Mouse (Mus musculus): ENCODE results near the gene Larp4.
A peak's percentile ranks its signal among the peaks of the same experiment; 100 is the strongest.
"Not testable (repeated sequence)": the region's sequence is repeated elsewhere in the genome, so short reads cannot be mapped to it uniquely, and the experiment has no call there.

Gene Larp4

DNA sequence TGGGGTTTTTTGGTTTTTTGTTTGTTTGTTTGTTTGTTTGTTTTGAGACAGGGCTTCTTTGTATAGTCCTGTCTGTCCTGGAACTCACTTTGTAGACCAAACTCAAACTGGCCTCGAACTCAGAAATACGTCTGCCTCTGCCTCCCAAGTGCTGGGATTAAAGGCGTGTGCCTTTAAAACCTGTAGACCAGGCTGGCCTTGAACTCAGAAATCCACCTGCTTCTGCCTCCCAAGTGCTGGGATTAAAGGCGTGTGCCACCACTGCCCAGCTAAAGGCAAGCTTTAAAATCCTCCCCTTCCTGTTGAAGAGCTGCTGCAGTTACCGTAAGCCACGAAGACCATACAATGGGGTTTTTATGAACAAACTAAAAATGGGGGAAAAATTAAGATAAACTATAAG, at the start of gene Larp4:
Gene Larp4 (plus strand): TSS at position 301 of the 400 bp plus-strand sequence.
- not testable (repeated sequence) for DNase-seq

- no peak for DNase-seq
Observed at GRCm38 (mm10) chr15:99931231-99931630, 38.6 kb upstream of the Larp4 start.

GRCm38 (mm10) chr15:99934501-99934900, 35.4 kb upstream of the Larp4 start:
- no peak for DNase-seq

DNA sequence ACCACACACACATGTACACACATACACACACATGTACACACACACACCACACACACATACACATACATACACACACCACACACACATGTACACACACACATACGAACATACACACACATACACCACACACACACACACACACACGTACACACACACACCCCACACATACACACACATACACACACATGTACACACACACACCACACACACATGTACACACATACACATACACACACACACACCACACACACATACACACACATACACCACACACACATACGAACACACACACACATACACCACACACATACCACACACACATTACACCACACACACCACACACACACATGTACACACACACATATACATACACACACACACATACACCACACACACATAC, 33.2 kb upstream of the Larp4 start:
- no peak for DNase-seq

DNA sequence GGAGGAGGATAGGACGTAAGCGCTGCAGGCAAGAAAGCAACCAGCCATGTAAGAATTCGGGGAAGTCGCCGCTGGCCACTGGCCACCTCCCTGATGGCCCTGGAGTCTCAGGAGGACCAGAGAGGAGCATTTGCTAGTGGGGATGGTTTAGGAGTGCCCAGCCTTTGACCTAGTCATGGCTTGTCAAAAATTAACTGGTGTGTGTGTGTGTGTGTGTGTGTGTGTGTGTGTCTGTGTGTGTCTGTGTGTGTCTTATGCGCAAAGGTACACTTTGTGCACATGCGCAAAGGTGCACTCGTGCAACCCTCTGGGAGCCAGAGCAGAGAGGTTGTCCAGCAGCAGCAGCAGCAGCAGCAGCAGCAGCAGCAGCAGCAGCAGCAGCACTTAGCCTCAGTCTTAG, 32.0 kb upstream of the Larp4 start:
- DNase-seq: no peak

DNA sequence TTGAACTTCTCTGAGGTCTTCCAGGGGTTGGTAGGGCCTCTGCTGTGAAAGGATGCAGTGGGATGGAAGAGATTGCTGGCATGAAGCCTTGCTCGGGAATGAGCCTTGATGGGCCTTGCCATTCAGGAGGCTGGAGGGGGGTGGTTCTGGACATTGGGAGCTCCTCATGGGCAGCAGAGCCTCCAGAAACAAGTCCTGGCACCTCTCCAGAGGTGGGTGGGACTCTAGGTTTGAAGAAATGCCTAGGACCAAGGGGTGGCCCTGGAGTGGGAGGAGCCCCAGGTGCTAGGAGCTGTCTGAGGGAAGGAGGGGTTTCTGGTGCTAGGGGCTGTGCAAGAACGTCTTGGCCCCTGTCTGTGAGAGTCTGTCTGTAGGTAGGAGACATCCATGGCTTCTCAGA, 29.4 kb upstream of the Larp4 start:
- DNase-seq: no peak

GRCm38 (mm10) chr15:99940970-99941630, 28.8 kb upstream of the Larp4 start:
- no peak for DNase-seq

DNA sequence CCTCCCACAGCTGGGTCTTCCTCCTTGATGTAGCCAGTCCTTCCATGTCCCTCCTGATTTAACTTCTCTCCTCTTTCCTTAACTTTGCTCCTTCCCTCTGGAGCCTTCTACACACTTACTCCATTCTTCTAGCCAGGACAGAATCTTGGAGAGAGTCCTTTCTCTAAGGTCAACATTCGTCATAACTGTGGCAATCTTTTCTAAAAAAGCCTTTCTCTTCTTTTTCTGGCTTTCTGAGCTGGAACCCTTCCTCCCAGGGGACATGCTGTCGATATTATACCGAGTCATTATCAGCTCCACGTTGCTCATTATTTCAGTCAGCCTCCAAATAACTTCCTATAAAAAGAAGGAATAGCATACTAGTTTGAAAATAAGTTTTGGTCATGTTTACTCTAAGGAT, 14.5 kb upstream of the Larp4 start:
- DNase-seq: no peak

- no peak for DNase-seq
Observed at GRCm38 (mm10) chr15:99965103-99965775, 4.6 kb upstream of the Larp4 start.

DNA sequence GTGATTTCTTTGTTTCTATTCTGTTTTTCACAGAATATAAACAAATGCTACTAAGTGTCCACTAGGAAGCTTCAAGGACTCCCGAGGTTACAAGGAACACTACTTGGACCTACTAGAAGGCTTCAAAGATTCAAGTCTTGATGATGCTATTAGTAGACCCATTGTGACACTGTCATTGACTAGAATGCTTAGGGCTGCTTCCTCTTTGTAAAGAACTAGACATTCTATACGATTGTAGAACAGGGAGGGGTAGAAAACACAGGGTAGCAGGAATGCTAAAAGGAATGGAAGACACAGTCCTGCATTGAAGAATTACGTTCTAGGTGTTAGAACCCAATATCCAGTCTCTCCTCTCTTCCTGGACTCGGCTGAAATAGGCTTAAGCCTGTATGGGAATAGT, 2.9 kb upstream of the Larp4 start, which contains the start of gene Fam186a:
Gene Fam186a (minus strand): TSS at position 101 of the 400 bp plus-strand sequence.
- DNase-seq: no peak

- DNase-seq: no peak
Observed at GRCm38 (mm10) chr15:99970606-99971005, 741 bp downstream of the Larp4 start.

- DNase-seq: peak; percentile 96
Observed at GRCm38 (mm10) chr15:99972361-99972988, 2.6 kb downstream of the Larp4 start.

- DNase-seq: peak in 1 of 2 experiments; percentile 40
Observed at GRCm38 (mm10) chr15:99972989-99973911, 3.4 kb downstream of the Larp4 start.

DNA sequence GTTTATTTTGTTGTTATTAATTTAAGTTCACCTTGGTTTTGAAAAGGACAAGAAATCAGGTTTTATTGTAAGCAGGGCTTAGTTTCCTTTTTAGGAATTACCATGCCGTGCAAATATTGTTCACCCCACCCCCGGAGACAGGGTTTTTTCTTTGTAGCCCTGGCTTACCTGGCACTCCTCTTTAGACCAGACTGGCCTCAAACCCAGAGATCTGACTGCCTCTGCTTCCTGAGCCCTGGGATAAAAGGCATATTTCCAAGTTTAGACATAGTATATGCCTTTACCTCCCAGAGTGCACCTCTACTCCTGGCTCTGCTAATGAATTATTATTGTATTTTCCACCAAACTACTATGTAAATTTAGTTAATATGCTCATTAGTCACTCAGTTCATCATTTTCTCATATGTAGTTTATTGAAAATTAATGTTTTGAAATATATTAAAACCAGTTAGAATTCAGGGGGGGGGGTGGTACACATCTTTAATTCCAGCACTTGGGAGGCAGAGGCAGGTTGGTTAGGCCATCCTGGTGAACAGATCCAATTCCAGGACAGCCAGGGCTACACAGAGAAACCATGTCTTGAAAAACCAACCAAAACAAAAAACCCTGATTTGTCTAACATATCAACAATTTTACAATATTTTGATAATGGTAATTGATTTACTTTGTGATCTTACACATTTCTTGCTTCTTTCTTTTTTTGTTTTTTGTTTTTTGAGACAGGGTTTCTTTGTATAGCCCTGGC, 4.8 kb downstream of the Larp4 start:
- DNase-seq: no peak

DNA sequence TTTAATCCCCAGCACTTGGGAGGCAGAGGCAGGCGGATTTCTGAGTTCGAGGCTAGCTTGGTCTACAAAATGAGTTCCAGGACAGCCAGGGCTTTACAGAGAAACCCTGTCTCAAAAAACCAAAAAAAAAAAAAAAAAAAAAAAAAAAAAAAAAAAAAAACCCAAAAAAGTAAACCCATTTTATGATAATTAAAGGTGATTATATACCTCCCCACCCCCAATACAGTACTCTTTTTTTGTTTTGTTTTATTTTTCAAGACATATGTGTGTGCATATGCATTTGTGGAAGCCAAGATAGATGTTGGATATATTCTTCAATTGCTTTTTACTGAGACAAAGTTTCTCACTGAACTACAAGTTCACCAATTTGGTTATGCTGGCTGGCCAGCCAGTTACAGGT, 6.3 kb downstream of the Larp4 start:
- not testable (repeated sequence) for DNase-seq

DNA sequence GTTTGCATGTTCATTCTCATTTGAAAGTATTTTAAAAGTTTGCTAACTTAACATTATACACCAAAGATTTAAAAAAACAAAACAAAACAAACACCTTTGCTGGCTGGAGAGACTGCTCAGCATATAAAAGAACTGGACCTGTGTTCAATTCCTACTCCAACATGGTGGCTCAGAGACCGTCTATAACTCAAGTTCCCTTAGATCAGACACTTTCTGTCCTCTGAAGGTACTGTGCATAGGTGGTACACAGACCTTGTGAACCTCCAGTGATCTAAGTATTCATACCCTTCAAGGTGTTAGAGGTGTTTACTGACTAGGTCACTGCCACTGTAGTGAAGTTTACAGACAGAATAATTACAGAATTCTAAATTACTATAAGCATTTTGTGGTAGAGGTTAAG, 9.4 kb downstream of the Larp4 start:
- DNase-seq: no peak

- DNase-seq: no peak
Observed at GRCm38 (mm10) chr15:99979715-99980114, 9.8 kb downstream of the Larp4 start.

- DNase-seq: no peak
Observed at GRCm38 (mm10) chr15:99993100-99993499, 23.2 kb downstream of the Larp4 start.

GRCm38 (mm10) chr15:99997114-99997804, 27.4 kb downstream of the Larp4 start:
- DNase-seq: no peak

- no peak for DNase-seq
Observed at GRCm38 (mm10) chr15:99999390-99999789, 29.5 kb downstream of the Larp4 start.

DNA sequence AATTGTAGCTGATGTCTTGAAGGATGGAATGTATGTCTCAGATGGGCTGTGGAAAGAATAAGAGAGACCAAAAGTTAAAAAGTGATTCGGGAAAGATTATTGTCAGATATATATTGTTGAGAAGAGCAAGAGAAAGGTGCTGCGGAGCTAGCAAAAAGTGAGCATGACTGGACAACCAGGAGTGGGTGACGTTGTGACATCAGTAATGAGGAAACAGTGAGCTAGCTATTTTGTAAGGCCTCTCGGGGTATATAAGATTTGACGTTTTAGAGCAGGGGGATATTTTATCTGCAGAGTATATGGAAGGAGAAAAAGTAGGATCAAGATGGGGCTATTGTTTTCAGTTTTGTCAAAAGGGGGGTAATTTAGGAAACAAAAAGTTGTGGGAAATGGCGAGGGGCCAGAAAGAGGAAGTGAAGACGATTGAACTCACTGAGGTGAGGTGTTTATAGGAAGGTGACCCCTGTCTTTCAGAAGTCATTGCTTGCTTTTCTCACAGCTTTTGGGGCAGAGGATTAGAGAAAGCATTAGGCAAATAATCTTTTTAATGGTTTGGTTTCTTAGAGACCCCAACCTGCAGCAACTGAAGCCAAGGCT, 34.9 kb downstream of the Larp4 start:
- no peak for DNase-seq

Measured in thymus, postnatal 36 days (tissue).